Mouse (Mus musculus) olfactory bulb, adult 2 months (tissue): ENCODE data around the gene Dusp5. TPM values are rescaled to one million over a fixed set of nuclear protein-coding genes. Genes with fewer than 3 reads are reported as not detected.
A peak's percentile ranks its signal among the peaks of the same experiment; 100 is the strongest.

Experiments
- H3K27ac ChIP-seq: fragments of 200-500 bp; 2 replicates; pipeline ENCODE4 v1.5.1; 2012; ENCODE audit warnings: low read depth, low read length; ENCODE audit not compliant: insufficient read depth
- H3K4me1 ChIP-seq: fragments of 200-500 bp; 2 replicates; pipeline ENCODE4 v1.6.1; 2012; ENCODE audit warnings: low read length; ENCODE audit not compliant: control insufficient read depth, insufficient read depth
- H3K4me3 ChIP-seq: fragments of 200-500 bp; 2 replicates; pipeline ENCODE4 v1.5.1; 2012; ENCODE audit warnings: mild to moderate bottlenecking, low read depth, low read length, moderate library complexity; ENCODE audit not compliant: insufficient read depth
- CTCF ChIP-seq: fragments of 200-500 bp; IDR thresholded peaks from 2 replicates; pipeline ENCODE4 v1.5.1; 2012; ENCODE audit warnings: low read depth, mild to moderate bottlenecking, low read length, moderate library complexity; ENCODE audit not compliant: insufficient read depth
- POLR2A ChIP-seq: fragments of 200-500 bp; IDR thresholded peaks from 2 replicates; pipeline ENCODE4 v1.6.1; 2012; ENCODE audit warnings: mild to moderate bottlenecking, low read depth, low read length, moderate library complexity; ENCODE audit not compliant: insufficient read depth
- WGBS: fragments of 180-500 bp; shearing (Covaris S2); methylation state at CpG from one replicate; pipeline ENCODE4 v1.1.7; 2018; 5-methylcytosine and 5-hydroxymethylcytosine counted together
- polyA plus RNA-seq: library from polyadenylated mRNA; stranded (reverse); fragments of >200 nt; gene quantifications from 2 replicates; pipeline ENCODE4 v1.2.4, GENCODE M21; 2012; ENCODE audit warnings: low replicate concordance; ENCODE audit not compliant: missing spikeins, insufficient read depth, insufficient read length

Gene Dusp5
- polyA plus RNA-seq, 1 experiment = not detected

DNA sequence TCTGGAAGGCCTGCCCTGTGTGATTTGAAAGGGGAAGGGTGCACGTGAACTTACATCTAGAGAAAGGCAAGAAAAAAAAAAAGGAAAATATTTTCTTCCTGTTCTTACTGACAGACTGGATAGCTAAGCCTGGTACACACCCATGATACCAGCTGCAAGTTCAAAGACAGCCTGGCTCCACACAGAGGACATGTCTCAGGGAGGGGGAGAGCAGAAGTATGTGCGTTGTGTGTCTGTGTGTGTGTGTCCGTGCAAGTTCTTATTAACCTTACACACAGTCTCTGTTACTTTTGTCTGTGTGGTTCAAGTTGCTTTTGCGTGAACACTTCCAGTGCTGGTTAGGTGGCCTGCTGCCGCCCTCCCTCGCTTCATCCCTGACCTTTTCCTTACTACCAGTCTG, 7.3 kb downstream of the Dusp5 start:
- TF ChIP-seq CTCF (no peak), POLR2A (no peak)
- peaks cover 44% of the 10 kb centered on the region for H3K4me1 ChIP-seq
- H3K27ac ChIP-seq = 0 out of 2 replicates have a peak overlapping the region, but pooled peaks have one; percentile 18
- H3K4me3 ChIP-seq = no peak overlapping the region
- 81% methylated on average over 6 of the region's 6 CpGs for WGBS

DNA sequence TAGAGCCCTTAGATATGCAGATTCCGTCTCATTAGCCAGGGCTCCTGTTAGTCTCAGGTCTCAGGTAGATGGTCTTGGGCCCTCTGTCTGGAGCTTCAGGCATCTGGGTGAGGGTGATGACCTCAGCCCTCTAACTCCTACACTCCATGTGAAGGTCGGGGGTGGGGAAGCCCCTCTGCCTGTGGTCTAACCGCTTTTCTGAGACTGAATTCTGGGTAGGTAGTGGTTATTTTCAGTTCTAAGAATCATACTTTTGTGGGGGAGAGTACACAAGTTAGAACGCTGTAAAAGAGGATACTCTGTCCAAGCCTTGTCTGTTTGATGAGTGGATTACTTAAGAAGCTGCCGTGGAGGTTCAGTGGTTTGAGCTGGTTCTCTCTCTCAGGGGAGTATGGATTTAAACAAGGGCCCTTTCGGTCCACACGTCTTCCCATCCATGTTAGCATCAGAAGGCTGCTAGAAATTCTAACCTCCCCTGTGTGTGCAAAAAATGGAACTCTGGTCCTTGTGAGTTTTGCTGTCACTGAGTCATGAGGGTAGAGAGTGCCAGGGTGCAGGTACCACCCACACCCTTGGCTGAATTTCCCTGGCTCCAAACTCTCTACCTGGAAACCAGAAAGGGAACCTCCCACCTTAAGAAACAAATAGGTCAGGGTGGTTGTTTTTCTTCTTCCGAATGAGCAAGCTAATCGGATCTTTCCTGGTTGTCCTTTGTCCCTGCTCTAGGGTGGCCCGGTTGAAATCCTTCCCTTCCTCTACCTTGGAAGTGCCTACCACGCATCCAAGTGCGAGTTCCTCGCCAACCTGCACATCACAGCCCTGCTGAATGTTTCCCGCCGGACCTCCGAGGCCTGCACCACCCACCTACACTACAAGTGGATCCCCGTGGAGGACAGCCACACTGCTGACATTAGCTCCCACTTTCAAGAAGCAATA, 8.1 kb downstream of the Dusp5 start:
- no peak for TF ChIP-seq CTCF
- TF ChIP-seq POLR2A = no peak
- Histone ChIP-seq H3K27ac (no peak overlapping the region), H3K4me3 (no peak overlapping the region), H3K4me1 (peaks cover 48% of the 10 kb centered on the region)
- 62% methylated on average over 17 of the region's 17 CpGs for WGBS

- no peak for TF ChIP-seq POLR2A
- TF ChIP-seq CTCF = no peak
- H3K4me1 ChIP-seq = peaks cover 51% of the 10 kb centered on the region
- WGBS = 57% methylated on average over 11 of the region's 11 CpGs
- H3K27ac ChIP-seq = peak overlapping the region; percentile 32; the same call in 1 of the 2 replicates
- H3K4me3 ChIP-seq = no peak overlapping the region
Observed at GRCm38 (mm10) chr19:53538024-53538423, 9.1 kb downstream of the Dusp5 start.

- TF ChIP-seq POLR2A = no peak
- no peak for TF ChIP-seq CTCF
- H3K4me1 ChIP-seq = peaks cover 54% of the 10 kb centered on the region
- no peak overlapping the region for H3K4me3 ChIP-seq
- H3K27ac ChIP-seq = peak overlapping the region; percentile 35; the same call in 1 of the 2 replicates
- WGBS = 66% methylated on average over 5 of the region's 5 CpGs
Observed at GRCm38 (mm10) chr19:53538796-53539195, 9.9 kb downstream of the Dusp5 start.

- Histone ChIP-seq H3K4me3 (no peak overlapping the region), H3K27ac (no peak overlapping the region), H3K4me1 (peaks cover 55% of the 10 kb centered on the region)
- 75% methylated on average over 3 of the region's 3 CpGs for WGBS
- TF ChIP-seq CTCF = no peak
- TF ChIP-seq POLR2A = no peak
Observed at GRCm38 (mm10) chr19:53539296-53539695, 10.4 kb downstream of the Dusp5 start.

DNA sequence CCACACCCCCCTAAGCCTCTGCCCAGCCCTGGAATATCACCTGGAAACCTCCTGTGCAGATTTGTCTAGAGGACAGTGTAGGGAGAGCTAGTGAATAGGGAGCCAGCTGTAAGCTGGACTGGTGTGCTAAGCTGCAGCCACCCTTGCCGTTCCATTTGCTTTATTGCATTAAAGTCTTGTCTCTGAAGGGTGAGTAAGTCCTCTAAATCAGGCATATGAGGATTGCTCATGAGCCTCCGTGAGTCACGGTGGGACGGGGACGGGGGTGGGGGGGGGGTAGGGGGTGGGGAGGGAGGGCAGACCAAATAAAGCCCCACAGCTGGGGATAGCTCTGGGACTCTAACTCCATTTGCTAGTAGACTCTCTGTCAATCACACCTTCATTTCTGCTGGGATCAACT, 14.7 kb downstream of the Dusp5 start:
- TF ChIP-seq CTCF = no peak
- no peak for TF ChIP-seq POLR2A
- Histone ChIP-seq H3K4me3 (no peak overlapping the region), H3K27ac (peak overlapping the region; percentile 94), H3K4me1 (peaks cover 39% of the 10 kb centered on the region)
- WGBS = 18% methylated on average over 5 of the region's 5 CpGs

- H3K27ac ChIP-seq = 0 out of 2 replicates have a peak overlapping the region, but pooled peaks have one; percentile 10
- TF ChIP-seq POLR2A (no peak), CTCF (no peak)
- WGBS = 45% methylated on average over 4 of the region's 4 CpGs
Observed at GRCm38 (mm10) chr19:53544923-53545561, 16.1 kb downstream of the Dusp5 start.

GRCm38 (mm10) chr19:53547597-53547996, 18.7 kb downstream of the Dusp5 start:
- 43% methylated on average over 8 of the region's 8 CpGs for WGBS
- no peak for TF ChIP-seq POLR2A
- no peak for TF ChIP-seq CTCF

More at GRCm38 (mm10) chr19:53544923-53545561, 16.1 kb downstream of the Dusp5 start:
- H3K4me3 ChIP-seq = no peak overlapping the region
- peaks cover 37% of the 10 kb centered on the region for H3K4me1 ChIP-seq

DNA sequence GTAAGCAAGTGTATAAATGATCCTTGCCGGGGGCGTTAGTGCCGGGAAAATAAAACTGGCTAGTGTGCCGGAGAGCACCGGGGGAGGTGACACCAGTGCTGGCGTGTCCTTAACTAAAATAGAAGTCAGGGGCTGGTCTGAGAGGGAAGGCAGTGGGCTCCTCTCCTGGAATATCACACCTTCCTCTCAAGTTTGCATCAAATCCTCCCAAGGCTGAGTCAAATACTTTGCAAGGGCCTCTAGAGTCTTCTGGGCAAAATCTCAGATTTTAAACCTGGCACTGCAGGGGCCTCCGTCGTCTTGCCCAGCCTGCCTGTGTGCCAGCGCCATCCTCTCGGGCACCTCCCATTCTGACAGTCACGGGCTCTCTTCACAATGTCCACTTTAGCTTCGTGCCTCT, 22.1 kb downstream of the Dusp5 start:
- Histone ChIP-seq H3K4me3 (no peak overlapping the region), H3K27ac (peak overlapping the region; percentile 39; the same call in 1 of the 2 replicates), H3K4me1 (peaks cover 27% of the 10 kb centered on the region)
- WGBS = 58% methylated on average over 12 of the region's 12 CpGs
- no peak for TF ChIP-seq CTCF
- TF ChIP-seq POLR2A = no peak

More at GRCm38 (mm10) chr19:53547597-53547996, 18.7 kb downstream of the Dusp5 start:
- Histone ChIP-seq H3K27ac (no peak overlapping the region), H3K4me3 (no peak overlapping the region), H3K4me1 (peaks cover 34% of the 10 kb centered on the region)
